In genomic region chr3:121834250-121834649, GRCm38 (mm10) we compare ENCODE assay signal across 17 mouse cellular contexts.
"Had no signal": no experiment of that assay in that cellular context is flagged by ENCODE, and none has a peak within 500 bp of the region (broad histone marks: within the 10 kb centered on the region; RNA-seq: fewer than 3 reads in every experiment).

No protein-coding gene starts in this region.

- H3K4me2 ChIP-seq: limb, embryonic 13.5 days; liver, embryonic 12.5 days; liver, embryonic 15.5 days; midbrain, embryonic 11.5 days had no signal

- H3K4me1 ChIP-seq: limb, embryonic 10.5 days; limb, embryonic 13.5 days; liver, embryonic 12.5 days; liver, embryonic 15.5 days had no signal

- H3K4me3 ChIP-seq: layer of hippocampus, adult 2 months; limb, embryonic 10.5 days; limb, embryonic 13.5 days; liver, embryonic 12.5 days; liver, embryonic 15.5 days had no signal

- ATAC-seq: inflammation-experienced regulatory T-cells, adult 6 months; liver, embryonic 12.5 days had no signal

- H3K36me3 ChIP-seq: limb, embryonic 10.5 days; limb, embryonic 13.5 days; liver, embryonic 12.5 days; liver, embryonic 15.5 days had no signal

- DNase-seq: kidney, adult 8-10 months; kidney, postnatal 10 days; layer of hippocampus, adult 9-11 months; liver; lung, adult 2 months; lung, postnatal 14 days; lung, postnatal 4 days; midbrain, embryonic 14.5 days; thymus, adult 18-20 months; thymus, postnatal 36 days had no signal

- H3K9me3 ChIP-seq: limb, embryonic 10.5 days; liver, embryonic 12.5 days; liver, embryonic 15.5 days had no signal

- H3K27ac ChIP-seq: layer of hippocampus, adult 2 months; limb, embryonic 10.5 days; limb, embryonic 13.5 days; liver, embryonic 12.5 days; liver, embryonic 15.5 days had no signal

- H3K27me3 ChIP-seq: limb, embryonic 13.5 days; liver, embryonic 12.5 days; liver, embryonic 15.5 days had no signal

- H3K9ac ChIP-seq: limb, embryonic 13.5 days; liver, embryonic 12.5 days; liver, embryonic 15.5 days had no signal
